Mouse (Mus musculus): ENCODE measurements at regions not wholly inside any gene's neighbourhood (a gene's known extent, or its start where the extent isn't known, plus 50 kb on each side); places are given as distances from the start of the nearest gene placed in this dataset.

DNA sequence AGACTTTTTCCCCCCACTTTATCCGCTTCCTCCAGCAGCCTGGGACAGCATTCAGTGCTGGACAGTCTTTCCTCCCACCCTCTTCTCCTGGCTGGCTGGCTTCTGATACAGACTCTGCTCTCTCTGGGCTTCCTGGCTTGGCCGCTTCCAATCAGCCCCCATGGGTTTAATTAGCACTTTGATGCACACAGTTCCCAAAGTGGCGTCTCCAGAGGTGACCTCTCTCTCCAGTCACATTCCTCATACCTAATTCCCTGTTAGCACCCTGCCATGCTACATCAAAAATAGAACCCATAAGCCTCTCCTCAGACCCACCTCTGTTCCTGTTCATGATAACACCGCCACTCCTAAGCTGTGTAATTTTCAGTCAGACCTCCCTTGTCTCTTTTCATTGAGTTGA, 101.9 kb upstream of the Arid2 start:
- DNase-seq, result no peak

DNA sequence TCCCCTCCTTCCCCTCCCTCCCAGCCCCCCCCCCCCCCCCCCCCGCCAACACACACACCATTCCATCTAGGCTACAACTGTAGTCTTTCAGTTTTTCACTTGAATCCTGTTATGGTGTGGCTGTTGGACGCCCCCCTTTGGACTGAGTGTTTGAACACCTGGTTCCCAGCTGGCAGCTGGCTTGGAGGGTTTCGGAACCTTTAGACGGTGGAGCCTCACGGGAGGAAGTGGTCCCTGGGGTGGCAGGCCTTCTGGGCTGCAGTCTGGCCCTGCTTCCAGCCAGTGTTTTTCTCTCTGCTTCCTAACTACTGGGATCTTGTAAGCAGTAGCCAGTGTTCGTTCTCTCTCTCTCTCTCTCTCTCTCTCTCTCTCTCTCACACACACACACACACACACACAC, 101.4 kb upstream of the Arid2 start:
- DNase-seq, result no peak

DNA sequence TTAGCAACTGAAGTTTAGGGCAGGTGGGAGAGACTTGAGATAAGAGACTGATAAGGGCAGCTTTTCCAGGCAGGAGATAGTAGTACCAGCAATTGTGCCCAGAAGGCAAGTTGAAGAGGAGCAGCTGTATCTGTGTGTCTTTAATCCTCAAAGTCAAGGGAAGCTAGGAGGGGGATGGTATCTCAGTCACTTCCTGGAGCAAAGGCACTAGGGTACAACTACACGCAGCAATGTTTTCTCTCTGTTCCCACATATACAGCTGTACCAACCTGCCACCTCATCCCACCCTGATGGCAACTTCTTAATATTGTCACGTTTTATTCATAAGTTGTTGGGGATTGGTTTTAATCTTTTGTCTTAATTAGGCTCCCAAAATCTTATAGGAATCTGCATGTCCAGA, 97.8 kb upstream of the Arid2 start:
- DNase-seq, result no peak

DNA sequence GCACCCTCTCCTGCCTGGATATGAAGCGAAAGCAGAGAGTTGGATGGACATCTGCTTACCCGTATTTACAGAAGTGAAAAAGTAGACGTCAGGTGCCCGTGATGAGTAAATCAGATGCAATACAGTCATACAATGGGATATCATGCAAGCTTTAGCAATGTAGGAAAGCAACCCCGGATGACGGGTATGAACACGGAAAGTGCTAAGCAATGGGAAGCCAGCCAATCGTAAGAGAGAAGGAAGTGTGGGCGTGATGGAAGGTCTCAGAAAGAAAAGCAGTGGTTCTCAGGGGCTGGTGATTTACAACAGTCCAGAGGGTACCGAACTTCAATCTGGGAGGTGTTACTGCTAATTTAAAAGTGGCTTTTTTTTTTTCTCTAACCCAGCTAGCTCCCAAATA, 89.9 kb upstream of the Arid2 start:
- no peak for DNase-seq

- no peak for DNase-seq
Observed at GRCm38 (mm10) chr15:96197932-96198331, 89.4 kb upstream of the Arid2 start.

GRCm38 (mm10) chr15:96201273-96201672, 86.0 kb upstream of the Arid2 start:
- DNase-seq, result no peak

GRCm38 (mm10) chr15:96201701-96202460, 85.4 kb upstream of the Arid2 start:
- DNase-seq, result no peak

GRCm38 (mm10) chr15:96204187-96204586, 83.1 kb upstream of the Arid2 start:
- no peak for DNase-seq

- DNase-seq, result no peak
Observed at GRCm38 (mm10) chr15:96204623-96205022, 82.7 kb upstream of the Arid2 start.

- no peak for DNase-seq
Observed at GRCm38 (mm10) chr15:96210721-96211400, 76.5 kb upstream of the Arid2 start.

DNA sequence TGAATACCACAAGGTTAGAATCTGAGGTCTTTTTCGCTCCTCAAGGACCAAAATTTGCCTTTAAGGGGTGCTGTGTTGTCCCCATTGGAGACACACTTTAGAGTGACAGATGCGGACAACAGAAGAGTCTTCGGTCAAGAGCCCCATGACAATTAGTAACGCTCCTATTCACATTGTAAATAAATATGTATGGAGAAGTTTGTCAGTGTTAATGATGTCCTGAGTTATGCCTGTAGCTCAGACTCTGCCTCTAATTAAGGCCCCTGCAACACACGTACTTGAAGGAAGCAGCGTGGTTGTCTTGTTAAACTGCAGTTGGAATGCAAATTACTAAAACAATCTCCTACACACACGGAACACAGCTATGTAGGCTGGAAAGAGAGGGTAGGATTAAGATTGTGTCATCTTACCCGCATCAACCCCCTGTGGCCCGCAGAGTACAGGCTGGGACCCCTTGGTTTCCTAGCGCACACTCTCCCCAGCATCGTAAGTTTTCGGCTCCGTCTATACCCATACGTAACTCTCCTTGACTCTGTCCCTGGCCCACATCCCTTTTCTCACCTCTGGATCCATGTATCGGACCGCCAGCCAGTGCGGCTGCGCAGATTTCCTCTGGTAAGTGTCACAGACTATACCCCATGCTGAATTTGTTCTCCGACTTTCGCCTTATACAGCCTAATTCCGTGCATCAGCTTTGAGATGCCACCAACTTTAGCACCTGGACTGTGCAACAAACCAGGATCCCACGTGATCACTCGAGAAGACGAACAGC, 73.6 kb upstream of the Arid2 start:
- no peak for DNase-seq

DNA sequence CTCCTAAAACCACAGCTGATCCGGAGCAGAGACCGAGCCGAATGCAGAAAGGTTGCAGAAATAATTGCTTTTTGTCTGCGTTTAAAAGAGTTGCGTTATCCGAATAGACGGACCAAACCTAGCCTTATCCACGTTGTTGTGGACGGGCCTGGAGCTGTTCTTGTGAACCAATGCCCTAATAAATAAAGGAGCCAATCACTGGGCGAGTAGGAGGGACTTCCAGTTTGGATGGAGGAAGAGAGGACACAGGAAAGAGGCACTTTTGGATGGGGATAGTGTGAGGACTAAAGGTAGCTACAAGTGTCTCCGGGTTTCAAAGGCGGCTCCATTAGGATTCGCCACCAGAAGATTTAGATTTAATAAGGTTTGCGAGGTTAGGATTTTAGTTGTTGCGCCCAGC, 69.4 kb upstream of the Arid2 start:
- no peak for DNase-seq

- no peak for DNase-seq
Observed at GRCm38 (mm10) chr15:96219746-96220145, 67.6 kb upstream of the Arid2 start.

DNA sequence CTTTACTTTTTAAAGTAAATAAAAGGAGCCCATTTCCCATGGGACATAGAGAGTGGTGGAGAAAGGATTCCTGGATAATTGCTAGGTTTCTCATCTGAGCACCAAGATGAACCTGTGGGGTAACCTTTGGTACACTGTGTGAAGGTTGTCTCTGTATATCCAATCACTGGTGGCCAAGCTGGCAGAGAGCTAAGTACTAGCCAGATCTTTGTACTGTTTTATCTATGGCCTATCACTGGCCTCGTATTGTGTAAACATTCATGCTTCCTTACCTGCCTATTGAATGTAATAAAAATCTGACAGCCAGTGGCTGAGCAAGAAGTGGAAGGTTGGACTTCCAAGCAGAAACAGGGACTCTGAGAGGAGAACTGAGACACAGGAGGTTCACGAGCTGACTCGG, 55.3 kb upstream of the Arid2 start:
- DNase-seq, result no peak

- peak in 1 of 2 experiments; percentile 16 for DNase-seq
Observed at GRCm38 (mm10) chr15:96233113-96233512, 54.2 kb upstream of the Arid2 start.

DNA sequence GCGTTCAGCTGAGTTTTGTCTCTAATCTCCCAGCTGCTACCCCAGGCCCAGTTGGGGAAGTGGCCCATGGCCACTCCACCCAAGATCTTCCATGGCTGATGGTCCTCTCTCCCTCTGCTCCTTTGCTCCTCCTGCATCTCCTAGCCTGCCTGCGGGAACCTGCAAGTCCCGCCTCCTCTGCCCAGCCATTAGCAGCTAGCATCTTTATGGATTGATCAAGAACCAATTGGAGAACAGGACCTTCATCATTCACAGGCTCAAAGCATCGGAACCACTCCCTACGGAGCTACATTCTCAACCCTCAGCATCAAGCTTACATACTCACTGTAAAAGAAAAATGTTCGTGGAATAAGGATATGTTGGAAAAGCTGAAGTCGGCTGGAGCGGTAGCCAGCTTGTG, 52.5 kb upstream of the Arid2 start:
- DNase-seq, result no peak

All from kidney, adult 8-10 months (tissue).